Comparison of ENCODE assay signal across 8 mouse cellular contexts in genomic region chr5:150020851-150021250, GRCm38 (mm10). TPM values are rescaled to one million over a fixed set of nuclear protein-coding genes. Genes with fewer than 3 reads are reported as not detected.
DNase-seq lines count a peak whose midpoint lies in the region; ATAC-seq lines count a peak whose summit lies in the region.

No protein-coding gene starts in this region.

- H3K4me3 ChIP-seq in heart, embryonic 12.5 days, result no peak overlapping the region
- H3K4me3 ChIP-seq in midbrain, embryonic 14.5 days (replicated peaks; ENCODE audit: low read depth, low read length), result no peak overlapping the region

- H3K4me1 ChIP-seq in heart, embryonic 12.5 days (replicated peaks), result no peaks in the 10 kb centered on the region
- no peaks in the 10 kb centered on the region for H3K4me1 ChIP-seq in midbrain, embryonic 14.5 days (ENCODE audit: control insufficient read depth, insufficient read depth, low read length)

- intact Hi-C loops in gastrocnemius, postnatal 36 days (cut with DNase I), result loop anchor here (1.0 kb wide), 1 partner anchor 160 kb away; no protein-coding TSS in a partner anchor
- intact Hi-C loops in left cerebral cortex, postnatal 4 days (cut with DNase I), result loop anchor here (5.0 kb wide), 1 partner anchor 159 kb away; no protein-coding TSS in a partner anchor

- no peak for ATAC-seq in heart, embryonic 12.5 days (ENCODE audit: insufficient number of reproducible peaks, low FRiP score)
- peak; percentile 67; the same call in 1 of the 2 replicates for ATAC-seq in midbrain, embryonic 14.5 days (ENCODE audit: low FRiP score, low TSS enrichment)

- H3K9me3 ChIP-seq in heart, embryonic 12.5 days (replicated peaks), result peaks cover 6% of the 10 kb centered on the region; the same call in 1 of the 2 replicates
- no peaks in the 10 kb centered on the region for H3K9me3 ChIP-seq in midbrain, embryonic 14.5 days (ENCODE audit: control insufficient read depth, low read length)

- no peak overlapping the region for H3K27ac ChIP-seq in heart, embryonic 12.5 days (ENCODE audit: poor library complexity, severe bottlenecking)
- no peak overlapping the region for H3K27ac ChIP-seq in midbrain, embryonic 14.5 days (replicated peaks; ENCODE audit: low read depth, low read length)

- H3K27me3 ChIP-seq in heart, embryonic 12.5 days (replicated peaks), result 0 out of 2 replicates have a peak, but pooled peaks cover 3% of the 10 kb centered on the region
- H3K27me3 ChIP-seq in midbrain, embryonic 14.5 days (ENCODE audit: control insufficient read depth, insufficient read depth, low read length), result no peaks in the 10 kb centered on the region

- H3K9ac ChIP-seq in heart, embryonic 12.5 days, result no peak overlapping the region
- H3K9ac ChIP-seq in midbrain, embryonic 14.5 days (replicated peaks; ENCODE audit: low read length), result no peak overlapping the region

- H3K4me2 ChIP-seq in heart, embryonic 12.5 days, result no peak overlapping the region
- H3K4me2 ChIP-seq in midbrain, embryonic 14.5 days (ENCODE audit: low read length), result no peak overlapping the region

- 9% methylated on average over 6 of the region's 6 CpGs for WGBS in heart, embryonic 12.5 days
- WGBS in midbrain, embryonic 14.5 days, result 3% methylated on average over 6 of the region's 6 CpGs

- DNase-seq in heart, adult 11 months, result peak; percentile 95
- DNase-seq in embryo, embryonic 10 days (ENCODE audit: low spot score), result peak; percentile 92
- peak; percentile 53 to 69 for DNase-seq in gastrocnemius, postnatal 36 days
- DNase-seq in kidney, adult 8-10 months, result peak; percentile 51 to 83
- peak; percentile 85 for DNase-seq in left cerebral cortex, postnatal 4 days
- peak; percentile 95 for DNase-seq in midbrain, embryonic 14.5 days
- peak; percentile 11 to 14 for DNase-seq in spleen, postnatal 36 days (ENCODE audit: low spot score in 2 of 2)

- no peaks in the 10 kb centered on the region for H3K36me3 ChIP-seq in heart, embryonic 12.5 days
- H3K36me3 ChIP-seq in midbrain, embryonic 14.5 days (ENCODE audit: control insufficient read depth, insufficient read depth, low read length), result no peaks in the 10 kb centered on the region

RNA-seq across cellular contexts. Expression of gene Rxfp2, which starts 2.4 kb away (rescaled TPM):
- 0.23 and 0.45 TPM in 2 replicates for polyA plus RNA-seq in heart, embryonic 12.5 days (2016; fragmentation: Nextera tagmentation; extraction: Ambion mirVana)
- not detected for total RNA-seq in gastrocnemius, postnatal 36 days (2021)
- total RNA-seq in left cerebral cortex, postnatal 4 days (2021), result 1 to 10 TPM; 1.4 to 1.5 TPM
- 1.0 and 1.3 TPM in 2 replicates for polyA plus RNA-seq in midbrain, embryonic 14.5 days (2014; fragmentation: Nextera tagmentation; extraction: Ambion mirVana)

Comparison
In these comparisons a context has a peak if more than half of its experiments do, and no peak if none do; other contexts are left out.
1. DNase-seq: peak in every context shown above with its lines; median percentile 95 in heart, adult 11 months; 95 in midbrain, embryonic 14.5 days; 92 in embryo, embryonic 10 days; 85 in left cerebral cortex, postnatal 4 days; 67 in kidney, adult 8-10 months; 61 in gastrocnemius, postnatal 36 days; 12 in spleen, postnatal 36 days.